8 mouse cellular contexts compared by ENCODE assay signal in genomic region chr7:4898851-4899648, GRCm38 (mm10). TPM values are rescaled to one million over a fixed set of nuclear protein-coding genes. Genes with fewer than 3 reads are reported as not detected.
DNase-seq lines count a peak whose midpoint lies in the region; ATAC-seq and TF ChIP-seq lines count a peak whose summit lies in the region.

No protein-coding gene starts in this region.

- H3K4me3 ChIP-seq in ES-Bruce4 (ENCODE audit: low read depth, low read length), result peak overlapping the region; percentile 14; the same call in 1 of the 2 replicates
- peak overlapping the region; percentile 14 for H3K4me3 ChIP-seq in forebrain, embryonic 14.5 days (ENCODE audit: low read depth, low read length)
- H3K4me3 ChIP-seq in liver, embryonic 14.5 days (ENCODE audit: insufficient read depth in 1 of 2, low read depth in 2 of 2, low read length in 2 of 2), result peak overlapping the region; percentile 48 to 52

- H3K9me3 ChIP-seq in ES-Bruce4 (replicated peaks; ENCODE audit: control insufficient read depth, insufficient read depth, low read length, poor library complexity, severe bottlenecking), result no peaks in the 10 kb centered on the region
- H3K9me3 ChIP-seq in forebrain, embryonic 14.5 days (replicated peaks; ENCODE audit: control insufficient read depth, low read length), result 0 out of 2 replicates have a peak, but pooled peaks cover 4% of the 10 kb centered on the region
- no peaks in the 10 kb centered on the region for H3K9me3 ChIP-seq in liver, embryonic 14.5 days (ENCODE audit: control insufficient read depth, low read length)

- DNase-seq in embryo, embryonic 10.5 days (ENCODE audit: low spot score), result peak; percentile 17
- DNase-seq in embryo, embryonic 10 days (ENCODE audit: low spot score), result no peak
- no peak for DNase-seq in forebrain, embryonic 14.5 days (ENCODE audit: low spot score)
- DNase-seq in liver, embryonic 14.5 days (ENCODE audit: low read depth in 3 of 3, low spot score in 3 of 3), result no peak
- DNase-seq in gastrocnemius, adult 8-10 months (ENCODE audit: low spot score in 2 of 2), result no peak
- DNase-seq in thymus, postnatal 0 days (ENCODE audit: low spot score), result no peak
- no peak for DNase-seq in right cerebral cortex, adult 2 months (ENCODE audit: low spot score in 2 of 2)

- peak overlapping the region; percentile 42 for H3K4me2 ChIP-seq in forebrain, embryonic 14.5 days (ENCODE audit: low read length)
- peak overlapping the region; percentile 79 for H3K4me2 ChIP-seq in liver, embryonic 14.5 days (ENCODE audit: low read depth)

- TF ChIP-seq EP300 in ES-Bruce4 (IDR thresholded peaks at IDR 0.05; ENCODE audit: insufficient read depth, low read depth, low read length), result no peak
- no peak for TF ChIP-seq EP300 in liver, embryonic 14.5 days (IDR thresholded peaks at IDR 0.05; ENCODE audit: low read depth)

- no peaks in the 10 kb centered on the region for H3K27me3 ChIP-seq in ES-Bruce4 (ENCODE audit: control insufficient read depth, insufficient read depth, low read length, poor library complexity, severe bottlenecking)
- H3K27me3 ChIP-seq in forebrain, embryonic 14.5 days (replicated peaks; ENCODE audit: control insufficient read depth, insufficient read depth, low read length), result no peaks in the 10 kb centered on the region
- no peaks in the 10 kb centered on the region for H3K27me3 ChIP-seq in liver, embryonic 14.5 days (ENCODE audit: control insufficient read depth, insufficient read depth, low read length)

- TF ChIP-seq POLR2A in ES-Bruce4 (IDR thresholded peaks at IDR 0.05; ENCODE audit: insufficient read depth, low read length), result no peak

- TF ChIP-seq CTCF in ES-Bruce4 (IDR thresholded peaks at IDR 0.05; ENCODE audit: low read depth, low read length), result no peak
- no peak for TF ChIP-seq CTCF in liver, embryonic 14.5 days (IDR thresholded peaks at IDR 0.05; ENCODE audit: low read depth)

- no peak overlapping the region for H3K27ac ChIP-seq in ES-Bruce4 (ENCODE audit: insufficient read depth, low read length)
- no peak overlapping the region; the same call in 1 of the 2 replicates for H3K27ac ChIP-seq in forebrain, embryonic 14.5 days (ENCODE audit: low read depth, low read length)
- H3K27ac ChIP-seq in liver, embryonic 14.5 days, result no peak overlapping the region

- peaks cover 8% of the 10 kb centered on the region for H3K4me1 ChIP-seq in ES-Bruce4 (ENCODE audit: control insufficient read depth, insufficient read depth, low read length)
- 0 out of 2 replicates have a peak, but pooled peaks cover 2% of the 10 kb centered on the region for H3K4me1 ChIP-seq in forebrain, embryonic 14.5 days (ENCODE audit: control insufficient read depth, insufficient read depth, low read length)
- H3K4me1 ChIP-seq in liver, embryonic 14.5 days (replicated peaks; ENCODE audit: control insufficient read depth in 2 of 2, insufficient read depth in 2 of 2, low read length in 1 of 2), result peaks cover 10 to 15% of the 10 kb centered on the region in 2 experiments

- ATAC-seq in forebrain, embryonic 14.5 days, result peak; percentile 45
- peak; percentile 49; the same call in 1 of the 2 replicates for ATAC-seq in liver, embryonic 14.5 days (ENCODE audit: insufficient read depth)

- H3K9ac ChIP-seq in ES-Bruce4 (ENCODE audit: low read depth, poor library complexity, severe bottlenecking), result peak overlapping the region; percentile 40
- H3K9ac ChIP-seq in forebrain, embryonic 14.5 days (ENCODE audit: low read length), result peak overlapping the region; percentile 29
- peak overlapping the region; percentile 56 for H3K9ac ChIP-seq in liver, embryonic 14.5 days (replicated peaks)

- no peaks in the 10 kb centered on the region for H3K36me3 ChIP-seq in ES-Bruce4 (ENCODE audit: control insufficient read depth, insufficient read depth, low read length, poor library complexity, severe bottlenecking)
- H3K36me3 ChIP-seq in forebrain, embryonic 14.5 days (ENCODE audit: control insufficient read depth, insufficient read depth, low read length), result no peaks in the 10 kb centered on the region
- no peaks in the 10 kb centered on the region for H3K36me3 ChIP-seq in liver, embryonic 14.5 days (replicated peaks; ENCODE audit: control insufficient read depth, insufficient read depth, low read depth)

- WGBS in forebrain, embryonic 14.5 days, result 21% methylated on average over 17 of the region's 18 CpGs
- 25% methylated on average over 18 of the region's 18 CpGs for WGBS in liver, embryonic 14.5 days (ENCODE audit: insufficient replicate concordance)

RNA-seq across cellular contexts. Expression of gene Gm36210, which starts 7.3 kb away (rescaled TPM):
- 1.1 TPM in 2 replicates for polyA plus RNA-seq in ES-Bruce4 (2011; ENCODE audit: insufficient read depth, insufficient read length, low read depth, missing spikeins)
- polyA plus RNA-seq in forebrain, embryonic 14.5 days (2014; fragmentation: Nextera tagmentation; extraction: Ambion mirVana), result 0.33 and 0.44 TPM in 2 replicates
- 0.02 TPM in 1 of 2 replicates, not detected in the other for polyA plus RNA-seq in liver, embryonic 14.5 days (2012; rRNA removed)
- not detected in 2 replicates for polyA plus RNA-seq in liver, embryonic 14.5 days (2014; fragmentation: Nextera tagmentation; extraction: Ambion mirVana)
- total RNA-seq in gastrocnemius, adult 8-10 months (2022), result under 1 TPM in 3 of 4 experiments, not detected in 1; 0.29 to 0.81 (median 0.48) TPM
- polyA plus RNA-seq in thymus, postnatal 0 days (2015; fragmentation: Nextera tagmentation; extraction: Ambion mirVana), result 0.10 TPM in 2 replicates

RNA-seq across cellular contexts. Expression of gene Zfp628, which starts 16.0 kb away (rescaled TPM):
- polyA plus RNA-seq in ES-Bruce4 (2011; ENCODE audit: insufficient read depth, insufficient read length, low read depth, missing spikeins), result 5.0 and 5.4 TPM in 2 replicates
- polyA plus RNA-seq in forebrain, embryonic 14.5 days (2014; fragmentation: Nextera tagmentation; extraction: Ambion mirVana), result 3.6 and 3.8 TPM in 2 replicates
- 2.9 and 3.7 TPM in 2 replicates for polyA plus RNA-seq in liver, embryonic 14.5 days (2012; rRNA removed)
- polyA plus RNA-seq in liver, embryonic 14.5 days (2014; fragmentation: Nextera tagmentation; extraction: Ambion mirVana), result 1.5 and 1.6 TPM in 2 replicates
- 10 to 100 TPM in 2 of 4 experiments, 1 to 10 TPM in 2; 8.3 to 10.7 (median 9.7) TPM for total RNA-seq in gastrocnemius, adult 8-10 months (2022)
- polyA plus RNA-seq in thymus, postnatal 0 days (2015; fragmentation: Nextera tagmentation; extraction: Ambion mirVana), result 2.7 and 3.1 TPM in 2 replicates

RNA-seq across cellular contexts. Expression of gene Isoc2a, which starts 22.1 kb away (rescaled TPM):
- 3.3 and 4.3 TPM in 2 replicates for polyA plus RNA-seq in ES-Bruce4 (2011; ENCODE audit: insufficient read depth, insufficient read length, low read depth, missing spikeins)
- 0.53 and 0.59 TPM in 2 replicates for polyA plus RNA-seq in forebrain, embryonic 14.5 days (2014; fragmentation: Nextera tagmentation; extraction: Ambion mirVana)
- 6.6 and 6.7 TPM in 2 replicates for polyA plus RNA-seq in liver, embryonic 14.5 days (2012; rRNA removed)
- polyA plus RNA-seq in liver, embryonic 14.5 days (2014; fragmentation: Nextera tagmentation; extraction: Ambion mirVana), result 0.56 and 0.86 TPM in 2 replicates
- 10 to 100 TPM; 23.6 to 32.4 (median 28.2) TPM for total RNA-seq in gastrocnemius, adult 8-10 months (2022)
- polyA plus RNA-seq in thymus, postnatal 0 days (2015; fragmentation: Nextera tagmentation; extraction: Ambion mirVana), result 0.72 and 0.81 TPM in 2 replicates

RNA-seq across cellular contexts. Expression of gene Nat14, which starts 22.8 kb away (rescaled TPM):
- polyA plus RNA-seq in ES-Bruce4 (2011; ENCODE audit: insufficient read depth, insufficient read length, low read depth, missing spikeins), result 2.2 and 3.3 TPM in 2 replicates
- polyA plus RNA-seq in forebrain, embryonic 14.5 days (2014; fragmentation: Nextera tagmentation; extraction: Ambion mirVana), result 9.8 and 17.7 TPM in 2 replicates
- 0.38 and 0.39 TPM in 2 replicates for polyA plus RNA-seq in liver, embryonic 14.5 days (2012; rRNA removed)
- polyA plus RNA-seq in liver, embryonic 14.5 days (2014; fragmentation: Nextera tagmentation; extraction: Ambion mirVana), result 0.10 and 0.11 TPM in 2 replicates
- 1 to 10 TPM; 4.2 to 5.2 (median 4.6) TPM for total RNA-seq in gastrocnemius, adult 8-10 months (2022)
- 0.22 and 0.60 TPM in 2 replicates for polyA plus RNA-seq in thymus, postnatal 0 days (2015; fragmentation: Nextera tagmentation; extraction: Ambion mirVana)

RNA-seq across cellular contexts. Expression of gene Ssc5d, which starts 26.5 kb away (rescaled TPM):
- 1.5 and 2.0 TPM in 2 replicates for polyA plus RNA-seq in ES-Bruce4 (2011; ENCODE audit: insufficient read depth, insufficient read length, low read depth, missing spikeins)
- 0.23 and 0.41 TPM in 2 replicates for polyA plus RNA-seq in forebrain, embryonic 14.5 days (2014; fragmentation: Nextera tagmentation; extraction: Ambion mirVana)
- polyA plus RNA-seq in liver, embryonic 14.5 days (2012; rRNA removed), result 0.12 and 0.14 TPM in 2 replicates
- 0.03 and 0.09 TPM in 2 replicates for polyA plus RNA-seq in liver, embryonic 14.5 days (2014; fragmentation: Nextera tagmentation; extraction: Ambion mirVana)
- 1 to 10 TPM; 1.9 to 4.6 (median 2.5) TPM for total RNA-seq in gastrocnemius, adult 8-10 months (2022)
- polyA plus RNA-seq in thymus, postnatal 0 days (2015; fragmentation: Nextera tagmentation; extraction: Ambion mirVana), result 0.07 and 0.19 TPM in 2 replicates
